Comparison of ENCODE assay signal across 29 mouse cellular contexts in genomic region chrX:69441937-69442336, GRCm38 (mm10).
DNase-seq lines count a peak whose midpoint lies in the region; ATAC-seq and TF ChIP-seq lines count a peak whose summit lies in the region.
"Had no signal": no experiment of that assay in that cellular context is flagged by ENCODE, and none has a peak within 500 bp of the region (broad histone marks: within the 10 kb centered on the region; RNA-seq: fewer than 3 reads in every experiment).

No protein-coding gene starts in this region.

- ATAC-seq in forebrain, embryonic 14.5 days, result no peak
- ATAC-seq in forebrain, embryonic 16.5 days, result no peak; the same call in 1 of the 2 replicates
- ATAC-seq in hindbrain, postnatal 0 days, result no peak
- no peak for ATAC-seq in hindbrain, embryonic 13.5 days (ENCODE audit: low FRiP score)
- ATAC-seq: CD4-positive, CD25-positive, alpha-beta regulatory T cell, adult 4 months; inflammation-experienced regulatory T-cells, adult 6 months; midbrain, embryonic 13.5 days had no signal

- H3K27ac ChIP-seq in forebrain, embryonic 14.5 days (ENCODE audit: low read depth, low read length), result no peak overlapping the region
- no peak overlapping the region for H3K27ac ChIP-seq in forebrain, embryonic 16.5 days (ENCODE audit: low read length)
- H3K27ac ChIP-seq in hindbrain, postnatal 0 days, result no peak overlapping the region
- H3K27ac ChIP-seq in hindbrain, embryonic 13.5 days, result no peak overlapping the region
- H3K27ac ChIP-seq: embryonic facial prominence, embryonic 10.5 days; embryonic facial prominence, embryonic 15.5 days; heart, adult 2 months; hindbrain, embryonic 14.5 days; liver, embryonic 14.5 days; macrophage; midbrain, embryonic 13.5 days; neural tube, embryonic 15.5 days; stomach, postnatal 0 days had no signal

- no peaks in the 10 kb centered on the region for H3K36me3 ChIP-seq in forebrain, embryonic 14.5 days (ENCODE audit: control insufficient read depth, insufficient read depth, low read length)
- H3K36me3 ChIP-seq in forebrain, embryonic 16.5 days (ENCODE audit: control insufficient read depth, insufficient read depth), result no peaks in the 10 kb centered on the region
- H3K36me3 ChIP-seq in hindbrain, postnatal 0 days (ENCODE audit: insufficient read depth, low read length), result no peaks in the 10 kb centered on the region
- H3K36me3 ChIP-seq in hindbrain, embryonic 13.5 days, result no peaks in the 10 kb centered on the region
- H3K36me3 ChIP-seq: embryonic facial prominence, embryonic 10.5 days; embryonic facial prominence, embryonic 15.5 days; heart, embryonic 12.5 days; midbrain, embryonic 13.5 days; neural tube, embryonic 15.5 days had no signal

- no peak overlapping the region for H3K9ac ChIP-seq in forebrain, embryonic 14.5 days (ENCODE audit: low read length)
- no peak overlapping the region for H3K9ac ChIP-seq in forebrain, embryonic 16.5 days (replicated peaks; ENCODE audit: low read depth, low read length)
- no peak overlapping the region for H3K9ac ChIP-seq in hindbrain, postnatal 0 days (replicated peaks; ENCODE audit: low read length)
- H3K9ac ChIP-seq in hindbrain, embryonic 13.5 days, result no peak overlapping the region
- H3K9ac ChIP-seq: embryonic facial prominence, embryonic 15.5 days; heart, embryonic 12.5 days; hindbrain, embryonic 14.5 days; liver, embryonic 14.5 days; midbrain, embryonic 13.5 days; neural tube, embryonic 15.5 days had no signal

- no peak overlapping the region for H3K4me2 ChIP-seq in forebrain, embryonic 14.5 days (ENCODE audit: low read length)
- no peak overlapping the region for H3K4me2 ChIP-seq in forebrain, embryonic 16.5 days (ENCODE audit: low read length)
- no peak overlapping the region for H3K4me2 ChIP-seq in hindbrain, postnatal 0 days (ENCODE audit: low read depth, low read length)
- no peak overlapping the region for H3K4me2 ChIP-seq in hindbrain, embryonic 13.5 days
- H3K4me2 ChIP-seq: embryonic facial prominence, embryonic 15.5 days; heart, embryonic 12.5 days; hindbrain, embryonic 14.5 days; midbrain, embryonic 13.5 days; neural tube, embryonic 15.5 days had no signal

- peak; percentile 55 for DNase-seq in forebrain, embryonic 14.5 days (ENCODE audit: low spot score)
- DNase-seq in hindbrain, postnatal 0 days (ENCODE audit: low spot score), result peak; percentile 25
- DNase-seq in right cerebral cortex, adult 18-20 months, result peak; percentile 8
- no peak for DNase-seq in right cerebral cortex, postnatal 14 days
- DNase-seq in testis, postnatal 14 days (ENCODE audit: low spot score), result no peak
- DNase-seq: adrenal gland, postnatal 25 days; heart, adult 2 months; heart, postnatal 4 days; kidney, adult 11 months; kidney, postnatal 14 days; liver; lung, adult 2 months; lung, postnatal 10 days; retina, postnatal 1 day; spleen, adult 18-20 months; thymus, postnatal 4 days had no signal

- H3K4me1 ChIP-seq in forebrain, embryonic 14.5 days (ENCODE audit: control insufficient read depth, insufficient read depth, low read length), result no peaks in the 10 kb centered on the region
- H3K4me1 ChIP-seq in forebrain, embryonic 16.5 days (replicated peaks; ENCODE audit: control insufficient read depth, insufficient read depth, low read length), result peaks cover 3% of the 10 kb centered on the region; the same call in 1 of the 2 replicates
- H3K4me1 ChIP-seq in hindbrain, postnatal 0 days (ENCODE audit: insufficient read depth, low read length), result no peaks in the 10 kb centered on the region
- H3K4me1 ChIP-seq in hindbrain, embryonic 13.5 days (replicated peaks), result peaks cover 4% of the 10 kb centered on the region; the same call in 1 of the 2 replicates
- H3K4me1 ChIP-seq: embryonic facial prominence, embryonic 10.5 days; embryonic facial prominence, embryonic 15.5 days; heart, embryonic 12.5 days; neural tube, embryonic 15.5 days had no signal

- no peaks in the 10 kb centered on the region for H3K9me3 ChIP-seq in forebrain, embryonic 14.5 days (replicated peaks; ENCODE audit: control insufficient read depth, low read length)
- H3K9me3 ChIP-seq in forebrain, embryonic 16.5 days (ENCODE audit: control insufficient read depth, low read length), result no peaks in the 10 kb centered on the region
- no peaks in the 10 kb centered on the region for H3K9me3 ChIP-seq in hindbrain, postnatal 0 days (ENCODE audit: low read length)
- no peaks in the 10 kb centered on the region for H3K9me3 ChIP-seq in hindbrain, embryonic 13.5 days
- H3K9me3 ChIP-seq: embryonic facial prominence, embryonic 10.5 days; embryonic facial prominence, embryonic 15.5 days; heart, embryonic 12.5 days; midbrain, embryonic 13.5 days; neural tube, embryonic 15.5 days had no signal

- H3K27me3 ChIP-seq in forebrain, embryonic 14.5 days (replicated peaks; ENCODE audit: control insufficient read depth, insufficient read depth, low read length), result no peaks in the 10 kb centered on the region
- no peaks in the 10 kb centered on the region for H3K27me3 ChIP-seq in forebrain, embryonic 16.5 days (replicated peaks; ENCODE audit: control insufficient read depth, insufficient read depth, low read length)
- no peaks in the 10 kb centered on the region for H3K27me3 ChIP-seq in hindbrain, postnatal 0 days (ENCODE audit: insufficient read depth, low read length)
- no peaks in the 10 kb centered on the region for H3K27me3 ChIP-seq in hindbrain, embryonic 13.5 days
- H3K27me3 ChIP-seq: embryonic facial prominence, embryonic 15.5 days; heart, embryonic 12.5 days; midbrain, embryonic 13.5 days; neural tube, embryonic 15.5 days had no signal

- H3K4me3 ChIP-seq in forebrain, embryonic 14.5 days (ENCODE audit: low read depth, low read length), result no peak overlapping the region
- no peak overlapping the region for H3K4me3 ChIP-seq in forebrain, embryonic 16.5 days (replicated peaks; ENCODE audit: low read length)
- no peak overlapping the region for H3K4me3 ChIP-seq in hindbrain, postnatal 0 days (ENCODE audit: low read length)
- no peak overlapping the region for H3K4me3 ChIP-seq in hindbrain, embryonic 13.5 days
- H3K4me3 ChIP-seq: embryonic facial prominence, embryonic 10.5 days; embryonic facial prominence, embryonic 15.5 days; heart, adult 2 months; heart, embryonic 12.5 days; midbrain, embryonic 13.5 days; neural tube, embryonic 15.5 days had no signal

- TF ChIP-seq CTCF in hindbrain, postnatal 0 days (IDR thresholded peaks at IDR 0.05; ENCODE audit: low read depth), result no peak

Comparison
In these comparisons a context has a peak if more than half of its experiments do, and no peak if none do; other contexts are left out.
1. DNase-seq: peak in forebrain, embryonic 14.5 days (single experiment), hindbrain, postnatal 0 days (single experiment) and right cerebral cortex, adult 18-20 months (single experiment); none in right cerebral cortex, postnatal 14 days (single experiment) and testis, postnatal 14 days (single experiment).